Mouse (Mus musculus): ENCODE data around the gene Tdrd9.

The Tdrd9 gene

GRCm38 (mm10) chr12:111971231-111971686 lies at the start of gene Tdrd9:
TSS of gene Tdrd9 (plus strand) at chr12:111971559.
- DNase-seq (ENCODE audit: low read depth): no peak

DNA sequence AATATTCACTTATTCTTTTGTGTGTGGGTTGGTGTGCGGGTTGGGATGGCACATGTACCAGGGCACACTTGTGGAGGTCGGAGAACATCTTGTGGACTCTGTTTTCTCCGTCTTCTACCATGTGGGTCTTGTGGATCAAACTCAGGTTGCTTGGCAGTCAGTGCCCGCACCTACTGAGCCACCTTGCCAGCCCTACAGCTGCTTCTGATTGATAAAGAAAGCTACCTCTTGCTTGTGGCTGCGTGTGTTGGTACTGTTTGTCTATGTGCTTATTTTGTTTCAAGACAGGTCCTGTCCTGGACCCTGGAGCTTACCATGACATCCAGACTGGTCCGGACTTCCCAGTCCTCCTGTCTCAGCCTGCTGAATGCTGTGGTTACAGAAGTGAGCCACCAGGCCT lies 48.2 kb upstream of the Tdrd9 start:
- no peak for DNase-seq (ENCODE audit: low read depth)

DNA sequence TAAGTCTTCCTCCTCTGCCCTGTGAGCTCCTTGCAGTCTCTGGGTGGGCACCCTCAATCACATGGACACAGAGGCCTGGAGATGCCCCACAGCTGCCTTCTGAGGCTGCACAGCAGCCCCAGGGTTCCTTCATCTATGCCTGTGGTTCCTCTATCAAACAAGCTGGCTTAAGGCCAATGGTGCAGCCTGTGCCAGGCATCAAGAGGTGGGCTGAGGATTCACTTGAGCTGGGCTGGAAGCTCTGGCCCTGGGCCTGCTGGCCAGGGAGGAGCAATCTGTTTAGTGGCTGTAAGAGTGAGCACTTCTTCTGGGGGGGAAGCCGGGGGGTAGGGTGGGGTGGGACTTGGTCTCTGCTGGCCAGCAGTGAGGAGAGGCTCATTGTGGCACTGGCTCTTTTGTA lies 44.0 kb upstream of the Tdrd9 start:
- DNase-seq (ENCODE audit: low read depth): peak; percentile 48

DNA sequence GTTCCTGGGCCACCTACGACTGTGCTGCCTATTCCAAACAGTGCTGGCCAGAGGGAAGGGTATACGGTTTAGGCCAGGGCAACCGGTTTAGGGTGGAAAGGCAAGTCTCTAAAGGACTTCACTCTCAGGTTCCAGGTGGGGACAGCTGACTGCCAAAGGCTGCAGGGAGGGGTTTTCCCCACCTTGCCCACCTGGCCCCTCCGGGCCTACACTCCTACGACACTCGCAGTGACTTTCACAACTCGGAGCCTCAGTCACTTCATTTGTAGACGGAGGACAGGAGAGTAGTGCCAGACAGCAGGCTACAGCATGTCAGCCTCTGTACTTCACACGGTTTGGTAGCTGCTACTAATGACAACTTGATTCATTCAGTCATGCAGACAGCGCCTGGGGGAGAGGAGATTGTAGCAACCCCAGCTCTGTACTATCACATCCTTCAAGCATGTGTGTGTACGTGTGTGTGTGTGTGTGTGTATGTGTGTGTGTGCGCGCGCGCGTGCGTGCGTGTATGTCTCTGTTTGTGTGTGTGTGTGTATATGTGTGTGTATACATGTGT lies 42.9 kb upstream of the Tdrd9 start:
- DNase-seq (ENCODE audit: low read depth): no peak

GRCm38 (mm10) chr12:111931411-111932025 lies 39.8 kb upstream of the Tdrd9 start:
- DNase-seq (ENCODE audit: low read depth): no peak

DNA sequence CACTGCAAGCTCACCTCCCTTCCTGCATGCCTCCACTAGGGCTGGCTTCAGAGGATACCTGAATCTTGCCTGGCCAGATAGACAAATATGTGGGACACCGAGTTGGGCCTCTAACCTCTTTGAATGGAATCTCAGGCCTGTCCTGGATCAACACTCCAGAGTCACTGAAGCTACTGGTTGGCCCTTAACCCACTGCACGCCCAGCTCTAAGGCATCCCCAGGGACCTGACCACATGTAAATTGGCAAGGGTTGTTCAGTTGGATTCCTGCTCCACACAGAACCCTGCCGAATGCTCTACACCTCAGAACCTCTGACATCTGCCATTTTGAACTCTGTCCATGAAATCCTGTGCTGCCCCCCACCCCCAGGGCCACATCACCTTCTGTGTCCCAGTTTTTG lies 38.8 kb upstream of the Tdrd9 start:
- DNase-seq (ENCODE audit: low read depth): peak; percentile 55

DNA sequence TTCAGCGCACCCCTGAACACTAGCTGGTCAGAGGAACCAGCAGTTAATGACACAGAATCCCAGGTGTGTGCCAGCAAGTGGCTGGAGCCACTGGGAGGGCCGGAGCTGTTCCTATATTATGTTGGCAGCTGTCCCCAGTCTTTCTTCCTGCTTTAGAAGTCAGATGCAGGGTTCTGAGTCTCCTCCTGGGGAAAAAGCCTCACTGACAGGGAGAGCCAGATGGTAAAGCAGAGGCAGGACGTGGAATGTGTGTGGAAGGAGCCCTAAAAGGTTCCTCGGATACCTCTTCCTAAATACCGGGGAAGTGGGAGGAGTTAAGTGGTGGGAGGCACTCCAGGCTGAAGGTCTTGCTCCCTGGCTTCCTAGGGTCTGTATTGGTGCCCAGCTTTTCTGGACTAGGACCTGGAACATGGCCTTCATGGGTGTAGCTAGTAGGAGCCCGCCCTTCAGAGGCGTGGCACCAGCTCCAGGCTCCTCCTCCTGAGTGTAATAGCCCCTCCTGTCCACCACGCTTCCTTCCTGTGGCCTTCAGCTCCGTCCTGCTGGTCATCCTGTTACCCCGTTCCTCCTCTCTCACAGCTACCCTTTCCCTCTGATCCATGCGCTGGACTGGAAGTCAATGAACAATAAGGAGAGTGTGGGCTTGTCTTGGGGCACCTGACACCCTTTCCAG lies 38.2 kb upstream of the Tdrd9 start:
- no peak for DNase-seq (ENCODE audit: low read depth)

- DNase-seq (ENCODE audit: low read depth): no peak
Observed at GRCm38 (mm10) chr12:111933971-111934370, 37.4 kb upstream of the Tdrd9 start.

DNA sequence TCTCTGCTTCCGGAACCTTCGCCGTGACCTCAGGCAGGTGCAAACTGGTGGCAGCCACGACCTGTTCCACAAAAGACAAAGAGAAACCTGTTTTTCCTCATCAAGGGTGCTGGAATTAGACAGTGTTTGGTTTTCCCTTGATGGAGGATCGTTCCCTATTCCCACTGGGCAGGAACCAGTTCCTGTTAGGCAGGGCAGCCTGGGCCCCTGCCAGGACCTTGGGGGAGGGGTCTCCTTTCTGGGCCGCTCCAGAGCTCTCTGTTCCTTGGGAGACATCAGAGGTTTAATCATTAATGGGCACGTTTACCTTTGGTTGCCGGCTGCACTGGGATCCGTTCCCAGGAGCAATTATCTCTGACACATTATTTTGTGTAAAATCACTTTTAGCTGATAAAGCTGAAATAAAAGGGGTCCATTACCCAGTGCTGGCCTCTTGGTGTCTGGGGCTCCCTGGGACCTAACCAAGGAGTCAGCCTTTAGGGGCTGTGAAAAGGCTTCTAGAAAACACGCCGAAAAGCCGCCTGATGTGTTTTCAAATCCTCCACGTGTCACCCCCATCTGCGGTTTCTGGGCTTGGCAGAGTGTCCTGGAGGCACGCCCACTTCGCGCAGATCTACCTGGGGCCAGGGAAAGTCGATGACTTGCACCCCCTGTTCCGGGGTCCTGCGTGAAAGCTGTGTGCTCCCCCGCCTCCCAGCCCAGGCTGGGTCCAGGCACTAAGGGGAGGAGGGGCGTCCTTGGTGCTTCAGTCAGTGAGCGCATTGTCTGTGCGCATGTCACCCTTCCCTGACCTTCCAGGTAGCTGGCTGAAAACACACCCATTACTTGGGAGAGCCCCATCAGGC lies 34.4 kb upstream of the Tdrd9 start:
- peak; percentile 78 for DNase-seq (ENCODE audit: low read depth)

DNA sequence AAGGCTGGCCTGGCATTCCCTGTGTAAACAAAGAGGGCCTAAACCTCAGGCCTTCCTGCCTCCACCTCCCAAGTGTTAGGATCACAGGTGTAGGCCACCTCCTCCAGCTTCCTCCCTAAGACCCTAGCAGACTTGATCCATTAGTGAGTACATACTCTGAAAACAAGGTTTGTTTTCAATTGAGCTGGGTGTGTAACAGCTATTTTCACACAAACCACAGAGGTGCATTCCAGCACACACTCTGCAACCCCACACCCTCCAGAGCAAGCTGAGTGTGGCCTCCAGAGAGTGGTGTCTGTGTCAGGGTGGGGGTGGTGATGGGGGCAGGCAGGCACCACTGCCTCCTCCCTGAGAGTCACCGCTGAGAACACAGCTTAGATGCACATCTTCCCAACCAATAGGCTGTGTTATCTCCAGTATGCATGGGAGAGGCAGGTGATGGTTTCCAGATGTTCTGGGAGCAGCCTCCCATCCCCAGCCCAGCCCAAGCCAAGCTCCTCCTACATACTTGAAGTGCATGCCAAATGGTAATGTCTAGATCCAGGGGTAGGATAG lies 32.7 kb upstream of the Tdrd9 start:
- DNase-seq (ENCODE audit: low read depth): peak; percentile 84

DNA sequence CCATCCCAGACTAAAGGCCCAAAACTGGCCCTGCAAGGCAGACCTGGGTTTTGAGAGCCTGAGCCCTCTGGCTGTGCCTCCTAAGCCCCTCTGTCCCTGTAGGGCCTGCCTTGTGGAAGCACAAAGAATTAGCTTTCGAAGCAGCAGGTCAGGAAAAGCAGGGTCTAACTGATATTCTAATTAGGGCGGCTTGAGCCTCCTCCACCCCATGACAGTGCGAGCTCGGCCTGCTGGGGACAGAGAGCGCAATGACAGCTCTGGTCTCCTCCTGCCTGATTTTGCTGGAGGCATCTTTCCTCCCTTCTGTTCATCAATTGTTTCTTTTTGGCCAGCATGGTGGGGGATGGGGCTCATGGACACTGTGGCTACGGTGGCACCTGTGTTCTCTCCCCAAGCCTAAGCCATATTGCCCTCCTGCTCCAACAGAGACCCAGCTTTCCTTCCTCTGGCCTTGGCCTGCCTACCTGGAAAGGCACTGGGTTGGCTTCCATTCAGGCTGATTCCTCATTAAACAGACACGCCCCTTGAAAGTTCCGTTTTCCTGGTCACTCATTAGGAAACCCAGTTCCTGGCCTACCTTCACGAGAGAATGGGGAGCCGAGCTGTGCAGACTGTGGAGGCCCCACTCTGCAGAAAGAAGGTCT lies 27.8 kb upstream of the Tdrd9 start:
- DNase-seq (ENCODE audit: low read depth): no peak

- DNase-seq (ENCODE audit: low read depth): peak; percentile 38
Observed at GRCm38 (mm10) chr12:111944065-111944987, 27.0 kb upstream of the Tdrd9 start.

- no peak for DNase-seq (ENCODE audit: low read depth)
Observed at GRCm38 (mm10) chr12:111945115-111945514, 26.2 kb upstream of the Tdrd9 start.

DNA sequence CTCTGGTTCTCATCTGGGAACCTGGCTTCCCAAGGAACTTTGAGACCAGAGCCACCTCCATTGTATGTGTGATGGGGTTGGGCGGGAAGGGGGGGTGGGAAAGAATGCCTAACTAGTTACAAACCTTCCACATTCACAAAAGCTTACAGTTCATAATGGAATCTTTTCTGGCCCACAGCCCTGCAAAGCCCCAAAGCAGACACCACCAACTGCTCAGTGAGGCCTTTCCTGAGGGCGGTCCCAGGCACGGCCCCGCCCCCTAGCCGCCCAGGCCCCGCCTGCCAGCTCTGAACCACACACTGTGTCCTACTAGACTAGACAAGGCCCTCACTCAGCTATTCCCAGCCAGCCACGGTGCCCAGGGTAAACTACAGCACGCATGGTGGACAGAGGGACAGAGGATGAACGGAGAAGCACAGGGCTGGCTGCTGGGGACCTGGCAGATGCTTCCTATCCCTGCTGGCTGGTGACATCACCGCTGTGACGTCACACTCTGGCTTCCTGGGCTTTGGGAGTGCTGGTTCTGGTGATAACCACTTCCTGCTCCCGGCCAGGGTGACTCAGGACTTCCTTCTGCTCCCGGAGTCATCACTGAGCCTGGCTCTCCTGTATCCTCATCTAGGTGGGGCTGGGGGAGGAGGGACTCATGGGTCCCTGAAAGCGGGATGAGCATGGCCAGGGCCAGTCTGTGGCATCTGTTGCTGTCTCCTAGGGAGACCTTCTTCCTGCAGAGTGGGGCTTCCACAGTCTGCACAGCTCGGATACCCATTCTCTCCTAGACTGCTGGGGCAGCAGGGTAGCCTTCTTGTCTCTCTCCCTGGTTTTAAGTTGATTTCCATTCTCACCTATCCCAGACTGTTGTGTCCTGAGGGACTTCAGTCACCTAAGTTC lies 25.3 kb upstream of the Tdrd9 start:
- DNase-seq (ENCODE audit: low read depth): peak; percentile 79

GRCm38 (mm10) chr12:111946716-111947115 lies 24.6 kb upstream of the Tdrd9 start:
- peak; percentile 71 for DNase-seq (ENCODE audit: low read depth)

- no peak for DNase-seq (ENCODE audit: low read depth)
Observed at GRCm38 (mm10) chr12:111950486-111950885, 20.9 kb upstream of the Tdrd9 start.

DNA sequence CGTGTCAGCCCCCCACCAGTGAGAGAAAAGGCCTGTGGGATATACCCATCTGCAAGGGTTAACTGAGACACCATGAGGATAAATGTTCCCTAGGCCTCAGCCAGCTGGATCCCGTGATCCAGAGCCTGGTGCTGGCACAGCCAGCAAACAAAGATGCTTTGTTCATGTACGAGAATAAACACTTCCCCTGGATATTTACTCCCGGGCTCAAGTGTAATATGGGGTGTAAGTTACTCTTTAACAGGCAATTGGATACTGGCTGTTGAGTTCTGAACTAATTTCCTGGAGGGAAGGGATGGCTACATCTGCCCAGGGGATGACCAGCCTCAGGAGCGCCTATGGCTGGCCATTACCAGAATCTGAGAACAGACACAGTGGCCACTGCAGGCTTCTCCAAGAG lies 19.7 kb upstream of the Tdrd9 start:
- DNase-seq (ENCODE audit: low read depth): peak; percentile 34

DNA sequence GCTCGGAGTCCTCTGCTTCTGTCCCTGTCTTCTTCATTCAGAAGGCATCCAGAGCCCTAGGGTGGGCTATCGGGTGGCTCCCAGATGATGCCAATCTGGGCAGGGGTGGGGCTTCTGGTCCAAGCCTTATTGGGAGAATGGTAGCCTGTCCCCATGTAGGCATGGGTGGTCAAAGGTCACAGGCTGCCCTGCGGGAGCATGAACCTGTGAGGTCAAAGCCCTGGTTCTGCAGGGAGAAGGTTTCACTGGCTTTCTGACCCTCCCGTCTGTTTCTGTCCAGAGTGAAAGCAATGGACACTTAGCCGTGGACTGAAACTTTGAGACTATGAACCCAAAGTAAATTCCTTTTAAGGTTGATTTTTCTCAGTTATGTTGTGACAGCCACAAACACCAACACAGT lies 15.2 kb upstream of the Tdrd9 start:
- DNase-seq (ENCODE audit: low read depth): no peak

GRCm38 (mm10) chr12:111958101-111958865 lies 13.1 kb upstream of the Tdrd9 start:
- peak; percentile 72 for DNase-seq (ENCODE audit: low read depth)
